Mouse (Mus musculus): Measurements from ENCODE around the gene Unc13c.

DNA sequence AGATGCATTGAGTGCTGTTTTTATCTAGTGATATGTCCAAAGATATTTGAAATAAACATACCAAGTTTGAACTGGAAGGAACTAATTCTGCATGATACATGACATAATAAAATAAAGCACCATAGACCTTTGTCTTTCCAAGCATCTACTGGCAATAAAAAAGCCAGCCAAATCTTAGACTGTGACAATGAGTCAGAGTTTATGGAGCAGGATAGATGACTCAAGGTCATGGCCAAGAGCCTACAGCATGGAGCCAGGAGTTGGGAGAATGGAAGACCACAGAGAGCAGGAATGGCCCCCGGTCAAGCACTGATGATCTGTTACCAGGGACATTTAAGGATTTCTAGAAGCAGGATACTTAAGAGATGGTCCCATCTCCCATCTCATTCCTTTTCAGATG is 319.7 kb downstream of the Unc13c start:
- TF ChIP-seq CTCF (IDR thresholded peaks at IDR 0.05): no peak
- no peak for TF ChIP-seq EP300 (IDR thresholded peaks at IDR 0.05)

Data from lung, postnatal 0 days (tissue).